Mouse (Mus musculus) liver, embryonic 14 days (tissue): Measurements from ENCODE around the gene Rnf133. TPM values are rescaled to one million over a fixed set of nuclear protein-coding genes. Genes with fewer than 3 reads are reported as not detected.

ENCODE experiments used
- polyA plus RNA-seq: library from polyadenylated mRNA; depleted of rRNA; stranded (reverse); fragments of >200 nt; gene quantifications from 2 replicates; pipeline ENCODE4 v1.2.3, GENCODE M21; 2012; rRNA removed

Gene Rnf133
- polyA plus RNA-seq, result not detected in 2 replicates

GRCm38 (mm10) chr6:23650205-23650604, at the start of gene Rnf133:
Gene Rnf133 (minus strand): TSS chr6:23650305.

GRCm38 (mm10) chr6:23655036-23655435, 4.9 kb upstream of the Rnf133 start, which contains the start of gene Rnf148:
Gene Rnf148 (minus strand): TSS chr6:23655136.

Other genes starting within 250 kb of the Rnf133 start
- gene Rnf148, start 4.8 kb upstream of the Rnf133 start, polyA plus RNA-seq, result not detected in 2 replicates
- 0.06 and 0.08 TPM in 2 replicates for gene Cadps2, start 189.1 kb upstream of the Rnf133 start, polyA plus RNA-seq